Mouse (Mus musculus): ENCODE results near the gene Eef1e1.

DNA sequence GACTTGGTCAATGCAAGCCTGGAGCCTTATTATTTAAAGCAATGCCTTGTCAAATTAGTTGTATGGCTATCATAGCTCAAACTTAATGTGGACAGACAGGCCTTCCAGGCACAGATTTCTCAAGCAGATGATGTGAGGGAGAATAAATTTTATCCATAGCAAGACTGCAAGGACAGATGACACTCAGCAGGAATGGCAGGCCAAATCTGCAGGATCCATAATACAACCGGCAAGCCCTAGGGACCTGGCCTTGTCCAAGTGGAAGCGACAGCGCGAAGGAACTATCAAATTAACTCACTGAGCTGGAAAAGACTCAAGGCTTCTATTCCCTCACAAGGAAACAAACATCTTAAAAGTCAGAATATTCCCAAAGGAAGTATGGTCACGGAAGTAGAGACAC is 17.9 kb downstream of the Eef1e1 start:
- no peak for TF ChIP-seq CTCF (IDR thresholded peaks at IDR 0.05; ENCODE audit: insufficient read depth, low read length)
- TF ChIP-seq POLR2A (IDR thresholded peaks at IDR 0.05; ENCODE audit: borderline replicate concordance, extremely low read depth, low read depth, low read length): no peak
